In the genomic region with DNA sequence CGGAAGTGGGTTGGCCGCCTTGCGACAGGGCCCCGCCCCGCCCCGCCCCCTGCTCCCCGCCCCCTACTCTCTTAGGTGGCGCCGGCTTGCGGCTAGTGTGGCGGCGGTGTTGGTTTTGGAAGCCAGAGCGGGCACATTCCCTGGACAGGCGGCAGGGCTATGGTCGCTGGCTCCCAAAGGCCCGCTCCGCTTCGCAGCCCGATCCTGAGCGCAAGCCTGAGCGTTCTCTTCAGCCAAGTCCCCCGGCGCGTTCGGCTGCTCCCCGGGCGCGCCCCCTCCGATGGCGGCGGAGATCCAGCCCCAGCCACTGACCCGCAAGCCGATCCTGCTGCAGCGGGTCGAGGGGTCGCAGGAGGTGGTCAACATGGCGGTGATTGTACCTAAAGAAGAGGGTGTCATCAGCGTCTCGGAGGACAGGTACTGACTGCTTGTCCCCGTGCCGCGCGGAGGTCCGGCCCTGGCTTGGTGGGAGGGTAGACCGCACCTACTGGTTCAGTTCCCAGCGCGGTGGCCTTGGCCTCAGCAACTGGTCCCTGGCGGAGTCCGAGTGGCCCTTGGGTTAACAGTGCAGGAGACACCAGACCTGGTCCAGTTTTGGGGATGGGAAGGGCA, we compare ENCODE assay signal across 8 mouse cellular contexts. TPM values are rescaled to one million over a fixed set of nuclear protein-coding genes. Genes with fewer than 3 reads are reported as not detected.
DNase-seq lines count a peak whose midpoint lies in the region; ATAC-seq and TF ChIP-seq lines count a peak whose summit lies in the region.

A gene (plus strand): TSS at position 38 of the 612 bp plus-strand sequence.

- peak within 1 kb of the TSS; percentile 67 for H3K4me2 ChIP-seq in forebrain, embryonic 12.5 days
- H3K4me2 ChIP-seq in hindbrain, embryonic 13.5 days = peak within 1 kb of the TSS; percentile 68
- peak within 1 kb of the TSS; percentile 68 for H3K4me2 ChIP-seq in stomach, embryonic 14.5 days (replicated peaks; ENCODE audit: low read depth, low read length)

- no peaks in the 10 kb centered on the region for H3K36me3 ChIP-seq in forebrain, embryonic 12.5 days (replicated peaks)
- H3K36me3 ChIP-seq in hindbrain, embryonic 13.5 days = peaks cover 7% of the 10 kb centered on the region
- no peaks in the 10 kb centered on the region for H3K36me3 ChIP-seq in macrophage (ENCODE audit: inconsistent target)
- H3K36me3 ChIP-seq in stomach, embryonic 14.5 days (ENCODE audit: control insufficient read depth, insufficient read depth, low read length) = no peaks in the 10 kb centered on the region

- peak; percentile 52 for ATAC-seq in forebrain, embryonic 12.5 days (ENCODE audit: low FRiP score)
- peak; percentile 69 for ATAC-seq in hindbrain, embryonic 13.5 days (ENCODE audit: low FRiP score)
- ATAC-seq in stomach, embryonic 14.5 days (ENCODE audit: insufficient number of reproducible peaks, insufficient read depth, low FRiP score, low read depth) = no peak; the same call in 1 of the 2 replicates

- no peaks in the 10 kb centered on the region for H3K27me3 ChIP-seq in cerebellum, adult 2 months (ENCODE audit: control insufficient read depth, insufficient read depth, low read length)
- no peaks in the 10 kb centered on the region for H3K27me3 ChIP-seq in forebrain, embryonic 12.5 days
- H3K27me3 ChIP-seq in hindbrain, embryonic 13.5 days = no peaks in the 10 kb centered on the region
- H3K27me3 ChIP-seq in stomach, embryonic 14.5 days (ENCODE audit: control insufficient read depth, insufficient read depth, low read length) = no peaks in the 10 kb centered on the region

- H3K27ac ChIP-seq in cerebellum, adult 2 months (ENCODE audit: insufficient read depth, low read length) = peak within 1 kb of the TSS; percentile 52
- H3K27ac ChIP-seq in forebrain, embryonic 12.5 days = peak within 1 kb of the TSS; percentile 61
- peak within 1 kb of the TSS; percentile 90 for H3K27ac ChIP-seq in hindbrain, embryonic 13.5 days
- H3K27ac ChIP-seq in macrophage = peak within 1 kb of the TSS; percentile 99
- peak within 1 kb of the TSS; percentile 30; the same call in 1 of the 2 replicates for H3K27ac ChIP-seq in stomach, embryonic 14.5 days (ENCODE audit: low read length)

- TF ChIP-seq CTCF in cerebellum, adult 2 months (IDR thresholded peaks at IDR 0.05; ENCODE audit: borderline replicate concordance, insufficient read depth, low read depth, low read length) = no peak

- DNase-seq in cerebellum, adult 2 months = peak in 1 of 2 experiments; percentile 76
- no peak for DNase-seq in cerebellum, postnatal 4 days (ENCODE audit: low spot score in 2 of 2)
- peak; percentile 13 for DNase-seq in WW6 (ENCODE audit: low read depth, low spot score)
- no peak for DNase-seq in left cerebral cortex, postnatal 10 days (ENCODE audit: extremely low spot score in 1 of 2, low spot score in 2 of 2)

- H3K9ac ChIP-seq in forebrain, embryonic 12.5 days = peak within 1 kb of the TSS; percentile 84
- peak within 1 kb of the TSS; percentile 92 for H3K9ac ChIP-seq in hindbrain, embryonic 13.5 days
- peak within 1 kb of the TSS; percentile 64 for H3K9ac ChIP-seq in stomach, embryonic 14.5 days (replicated peaks; ENCODE audit: low read depth, low read length)

- under 1% methylated on average over 49 of the region's 49 CpGs for WGBS in cerebellum, adult 2 months
- WGBS in forebrain, embryonic 12.5 days = under 1% methylated on average over 42 of the region's 49 CpGs
- WGBS in hindbrain, embryonic 13.5 days = under 1% methylated on average over 49 of the region's 49 CpGs
- under 1% methylated on average over 49 of the region's 49 CpGs for WGBS in macrophage (ENCODE audit: missing documents)
- WGBS in stomach, embryonic 14.5 days = under 1% methylated on average over 40 of the region's 49 CpGs

- peak; percentile 50; the same call in 1 of the 2 replicates for TF ChIP-seq POLR2A in cerebellum, adult 2 months (IDR thresholded peaks at IDR 0.05; ENCODE audit: borderline replicate concordance, insufficient read depth, low read length)

- no peaks in the 10 kb centered on the region for H3K9me3 ChIP-seq in forebrain, embryonic 12.5 days
- H3K9me3 ChIP-seq in hindbrain, embryonic 13.5 days = no peaks in the 10 kb centered on the region
- no peaks in the 10 kb centered on the region for H3K9me3 ChIP-seq in stomach, embryonic 14.5 days (ENCODE audit: control insufficient read depth, low read depth, low read length)

- H3K4me1 ChIP-seq in cerebellum, adult 2 months (ENCODE audit: control insufficient read depth, insufficient read depth, low read length) = 0 out of 2 replicates have a peak, but pooled peaks cover 2% of the 10 kb centered on the region
- H3K4me1 ChIP-seq in forebrain, embryonic 12.5 days = peaks cover 22% of the 10 kb centered on the region
- H3K4me1 ChIP-seq in hindbrain, embryonic 13.5 days (replicated peaks) = peaks cover 28% of the 10 kb centered on the region
- 0 out of 2 replicates have a peak, but pooled peaks cover 2% of the 10 kb centered on the region for H3K4me1 ChIP-seq in stomach, embryonic 14.5 days (ENCODE audit: control insufficient read depth, insufficient read depth, low read length)

- H3K4me3 ChIP-seq in cerebellum, adult 2 months (replicated peaks; ENCODE audit: insufficient read depth, low read depth, low read length) = peak within 1 kb of the TSS; percentile 86
- H3K4me3 ChIP-seq in forebrain, embryonic 12.5 days (replicated peaks) = peak within 1 kb of the TSS; percentile 89
- peak within 1 kb of the TSS; percentile 76 for H3K4me3 ChIP-seq in hindbrain, embryonic 13.5 days
- peak within 1 kb of the TSS; percentile 91 for H3K4me3 ChIP-seq in macrophage (ENCODE audit: inconsistent target)
- H3K4me3 ChIP-seq in stomach, embryonic 14.5 days (ENCODE audit: low read depth, low read length) = peak within 1 kb of the TSS; percentile 90

- intact Hi-C loops in left cerebral cortex, postnatal 10 days (cut with DNase I) = loop anchor here (2.0 to 10.0 kb wide), 4 partner anchors 45 to 203 kb away; a partner anchor contains a TSS

- peaks cover 46% of the 10 kb centered on the region for H3K79me2 ChIP-seq in macrophage (ENCODE audit: inconsistent target)

RNA-seq across cellular contexts. Expression of the gene that starts here (rescaled TPM):
- polyA plus RNA-seq in cerebellum, adult 2 months (2012; rRNA removed) = 15.1 and 15.8 TPM in 2 replicates
- 15.1 and 15.3 TPM in 2 replicates for polyA plus RNA-seq in forebrain, embryonic 12.5 days (2016; fragmentation: Nextera tagmentation; extraction: Ambion mirVana)
- polyA plus RNA-seq in hindbrain, embryonic 13.5 days (2015; fragmentation: Nextera tagmentation; extraction: Ambion mirVana) = 7.7 and 8.2 TPM in 2 replicates
- 10 to 100 TPM; 11.3 to 11.8 TPM for total RNA-seq in left cerebral cortex, postnatal 10 days (2021)
- total RNA-seq in macrophage (2018; cell fraction: chromatin; rRNA removed) = 100 to 1,000 TPM; 188 to 417 (median 275) TPM
- 100 to 1,000 TPM in 14 of 26 experiments, 10 to 100 TPM in 12; 81.4 to 123 (median 102) TPM for total RNA-seq in macrophage (2018; cell fraction: cytosol; rRNA removed)
- total RNA-seq in macrophage (2018; cell fraction: nucleus; rRNA removed) = 100 to 1,000 TPM; 184 to 344 (median 215) TPM
- 45.8 to 65.5 TPM (median 65.1 TPM) in 3 replicates for polyA plus RNA-seq in macrophage (2018)
- polyA plus RNA-seq in stomach, embryonic 14.5 days (2014; fragmentation: Nextera tagmentation; extraction: Ambion mirVana) = 9.4 and 10.6 TPM in 2 replicates

Comparison
In these comparisons a context has a peak if more than half of its experiments do, and no peak if none do; other contexts are left out.
1. H3K27ac ChIP-seq: peak in every context shown above with its lines; median percentile 99 in macrophage; 90 in hindbrain, embryonic 13.5 days; 61 in forebrain, embryonic 12.5 days; 52 in cerebellum, adult 2 months; 30 in stomach, embryonic 14.5 days.